Mouse (Mus musculus) lung, postnatal 0 days (tissue): ENCODE data around the gene Tmem38b. TPM values are rescaled to one million over a fixed set of nuclear protein-coding genes. Genes with fewer than 3 reads are reported as not detected.

Experiments
- ATAC-seq: fragments of 200-750 bp; cut with Nextera tagmentation; 2 replicates; pipeline ENCODE4 v1.8.0; 2017; ENCODE audit warnings: moderate library complexity
- DNase-seq: peaks from one replicate; pipeline ENCODE4 v3.0.0-alpha.2; 2016; ENCODE audit warnings: low spot score
- H3K27ac ChIP-seq: fragments of 300-500 bp; sonication (generic); 2 replicates; pipeline ENCODE4 v1.5.1; 2014; ENCODE audit warnings: antibody characterized with exemption, mild to moderate bottlenecking, low read length, mixed read lengths
- H3K27me3 ChIP-seq: fragments of 300-500 bp; sonication (generic); replicated peaks from 2 replicates; pipeline ENCODE4 v1.6.1; 2014; ENCODE audit warnings: low read length, mixed read lengths; ENCODE audit not compliant: insufficient read depth
- H3K36me3 ChIP-seq: fragments of 300-500 bp; sonication (generic); 2 replicates; pipeline ENCODE4 v1.6.1; 2014; ENCODE audit warnings: low read length, mixed read lengths; ENCODE audit not compliant: insufficient read depth
- H3K4me1 ChIP-seq: fragments of 300-500 bp; sonication (generic); 2 replicates; pipeline ENCODE4 v1.6.1; 2014; ENCODE audit warnings: antibody characterized with exemption, low read depth, low read length, mixed read lengths; ENCODE audit not compliant: insufficient read depth
- H3K4me2 ChIP-seq: fragments of 300-500 bp; sonication (generic); replicated peaks from 2 replicates; pipeline ENCODE4 v1.6.1; 2014; ENCODE audit warnings: low read depth, mild to moderate bottlenecking, low read length, moderate library complexity, mixed read lengths
- H3K4me3 ChIP-seq: fragments of 300-500 bp; sonication (generic); 2 replicates; pipeline ENCODE4 v1.5.1; 2014; ENCODE audit warnings: low read depth, low read length
- H3K9ac ChIP-seq: fragments of 300-500 bp; sonication (generic); replicated peaks from 2 replicates; pipeline ENCODE4 v1.6.1; 2014; ENCODE audit warnings: low read depth, mild to moderate bottlenecking
- H3K9me3 ChIP-seq: fragments of 300-500 bp; sonication (generic); 2 replicates; pipeline ENCODE4 v1.6.1; 2016; ENCODE audit warnings: low read length, mixed read lengths
- CTCF ChIP-seq: IDR thresholded peaks from 2 replicates; pipeline ENCODE4 v1.5.1; 2016; ENCODE audit warnings: antibody characterized with exemption, mild to moderate bottlenecking
- EP300 ChIP-seq: IDR thresholded peaks from 2 replicates; pipeline ENCODE4 v1.6.1; 2016; ENCODE audit warnings: antibody characterized with exemption, mild to moderate bottlenecking, control low read depth
- WGBS: fragments of 180-500 bp; shearing (Covaris S2); extraction: QIAGEN DNeasy Blood & Tissue Kit; methylation state at CpG from one replicate; pipeline ENCODE4 v1.1.7; 2014; 5-methylcytosine and 5-hydroxymethylcytosine counted together
- polyA plus RNA-seq: library from polyadenylated mRNA; unstranded; fragments of >200 nt; fragmentation: Nextera tagmentation; extraction: Ambion mirVana; gene quantifications from 2 replicates; pipeline ENCODE4 v1.2.1, GENCODE M21; 2015

Gene Tmem38b
- polyA plus RNA-seq, 1 experiment from 2014 or later = 20.0 TPM

- no peaks in the 10 kb centered on the region for H3K27me3 ChIP-seq
- no peaks in the 10 kb centered on the region for H3K9me3 ChIP-seq
- H3K9ac ChIP-seq = no peak overlapping the region
- H3K27ac ChIP-seq = no peak overlapping the region
- no peak overlapping the region for H3K4me3 ChIP-seq
- H3K4me2 ChIP-seq = no peak overlapping the region
- H3K36me3 ChIP-seq = no peaks in the 10 kb centered on the region
- TF ChIP-seq CTCF = no peak
- TF ChIP-seq EP300 = no peak
- WGBS = 74% methylated on average over 3 of the region's 3 CpGs
- ATAC-seq (no peak), DNase-seq (no peak)
- no peaks in the 10 kb centered on the region for H3K4me1 ChIP-seq
Measured at GRCm38 (mm10) chr4:53907071-53907470, 81.2 kb downstream of the Tmem38b start.

Other genes starting within 250 kb of the Tmem38b start
- 7.9 and 9.4 TPM in 2 replicates for gene Fsd1l, start 194.6 kb upstream of the Tmem38b start, polyA plus RNA-seq
- gene Fktn, start 112.0 kb upstream of the Tmem38b start, polyA plus RNA-seq = 8.8 and 12.2 TPM in 2 replicates
- gene Tal2, start 46.3 kb upstream of the Tmem38b start, polyA plus RNA-seq = 0.07 and 0.13 TPM in 2 replicates